Mouse (Mus musculus) ES-Bruce4 (cell line): ENCODE data around the gene Tmem80. TPM values are rescaled to one million over a fixed set of nuclear protein-coding genes. Genes with fewer than 3 reads are reported as not detected.
A peak's percentile ranks its signal among the peaks of the same experiment; 100 is the strongest.

Experiments
- H3K27ac ChIP-seq: 2 replicates; pipeline ENCODE4 v1.5.1; 2012; ENCODE audit warnings: low read length, inconsistent platforms; ENCODE audit not compliant: insufficient read depth
- H3K27me3 ChIP-seq: 2 replicates; pipeline ENCODE4 v1.6.1; 2012; ENCODE audit warnings: mild to moderate bottlenecking, low read length, inconsistent platforms; ENCODE audit not compliant: control insufficient read depth, poor library complexity, insufficient read depth, severe bottlenecking
- H3K36me3 ChIP-seq: 2 replicates; pipeline ENCODE4 v1.6.1; 2012; ENCODE audit warnings: inconsistent platforms, mild to moderate bottlenecking, low read length, moderate library complexity; ENCODE audit not compliant: control insufficient read depth, poor library complexity, insufficient read depth, severe bottlenecking
- H3K4me1 ChIP-seq: one replicate; pipeline ENCODE4 v1.8.1; 2011; ENCODE audit warnings: low read length; ENCODE audit not compliant: control insufficient read depth, insufficient read depth
- H3K4me3 ChIP-seq: 2 replicates; pipeline ENCODE4 v1.5.1; 2011; ENCODE audit warnings: low read depth, mild to moderate bottlenecking, low read length
- H3K9ac ChIP-seq: 2 replicates; pipeline ENCODE4 v1.6.1; 2012; ENCODE audit warnings: low read depth, mild to moderate bottlenecking, inconsistent platforms; ENCODE audit not compliant: poor library complexity, severe bottlenecking
- H3K9me3 ChIP-seq: replicated peaks from 2 replicates; pipeline ENCODE4 v1.6.1; 2012; ENCODE audit warnings: mild to moderate bottlenecking, low read length, inconsistent platforms; ENCODE audit not compliant: control insufficient read depth, poor library complexity, insufficient read depth, severe bottlenecking
- CTCF ChIP-seq: IDR thresholded peaks from one replicate; pipeline ENCODE4 v1.8.1; 2011; ENCODE audit warnings: low read depth, low read length
- EP300 ChIP-seq: IDR thresholded peaks from 2 replicates; pipeline ENCODE4 v1.6.1; 2011; ENCODE audit warnings: low read depth, low read length; ENCODE audit not compliant: insufficient read depth
- POLR2A ChIP-seq: IDR thresholded peaks from one replicate; pipeline ENCODE4 v1.8.1; 2011; ENCODE audit warnings: low read length; ENCODE audit not compliant: insufficient read depth
- polyA plus RNA-seq: library from polyadenylated mRNA; stranded (reverse); fragments of >200 nt; gene quantifications from 2 replicates; pipeline ENCODE4 v1.2.4, GENCODE M21; 2011; ENCODE audit warnings: low read depth; ENCODE audit not compliant: missing spikeins, insufficient read depth, insufficient read length

Gene Tmem80
- polyA plus RNA-seq, 1 experiment = 7.0 TPM

DNA sequence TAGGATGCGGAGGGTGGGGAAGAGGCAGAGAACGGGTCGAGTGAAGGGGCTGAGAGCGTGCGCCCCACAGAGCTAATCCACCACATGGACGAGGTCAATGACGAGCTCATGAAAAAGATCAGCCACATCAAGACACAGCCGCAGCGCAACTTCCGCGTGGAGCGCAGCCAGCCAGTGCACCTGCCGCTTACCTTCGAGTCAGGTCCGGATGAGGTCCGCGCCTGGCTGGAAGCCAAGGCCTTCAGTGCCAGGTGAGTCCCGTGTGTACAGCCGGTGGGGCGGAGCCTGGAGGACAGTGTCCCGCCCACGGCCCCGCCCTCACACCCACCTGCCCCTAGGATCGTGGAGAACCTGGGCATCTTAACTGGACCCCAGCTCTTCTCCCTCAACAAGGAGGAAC is 34.0 kb downstream of the Tmem80 start:
- Histone ChIP-seq H3K27me3 (no peaks in the 10 kb centered on the region), H3K9ac (no peak overlapping the region)

DNA sequence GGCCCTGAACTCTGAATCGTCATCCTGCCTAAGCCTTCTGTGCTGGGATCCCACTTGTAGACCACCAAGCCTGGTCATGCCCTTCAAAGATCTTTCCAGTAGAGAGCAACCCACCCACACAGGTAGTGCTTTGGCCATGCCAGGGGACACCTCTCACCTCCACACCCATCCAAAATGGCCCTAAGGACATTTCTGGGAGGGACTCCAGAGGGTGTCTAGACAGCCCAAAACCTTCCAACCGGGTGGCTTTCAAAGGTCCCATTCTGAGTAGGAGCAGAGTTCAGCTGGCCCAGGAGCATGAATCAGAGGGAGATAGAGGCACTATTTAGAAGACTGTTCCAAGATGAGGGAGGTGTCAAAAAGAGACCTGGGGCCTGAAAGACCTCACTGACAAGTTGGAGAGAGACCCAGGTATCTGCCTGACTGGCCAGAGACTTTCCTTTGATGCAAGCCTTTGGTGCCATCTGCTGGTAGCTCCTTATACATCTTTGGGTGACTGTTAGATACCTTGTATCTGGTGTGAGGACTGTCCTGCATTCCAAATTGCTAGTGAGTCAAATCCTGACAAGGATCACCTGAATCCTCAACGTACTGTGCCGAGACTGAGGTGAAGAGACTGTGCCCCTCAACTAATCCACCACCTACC is 35.7 kb downstream of the Tmem80 start:
- no peak overlapping the region for H3K27ac ChIP-seq
- H3K36me3 ChIP-seq = no peaks in the 10 kb centered on the region
- H3K27me3 ChIP-seq = no peaks in the 10 kb centered on the region
- H3K9ac ChIP-seq = no peak overlapping the region
- no peak overlapping the region for H3K4me3 ChIP-seq
- TF ChIP-seq EP300 = no peak
- peak; percentile 43 for TF ChIP-seq CTCF
- H3K4me1 ChIP-seq = no peaks in the 10 kb centered on the region
- H3K9me3 ChIP-seq = no peaks in the 10 kb centered on the region

More for the DNA sequence above, 34.0 kb downstream of the Tmem80 start:
- H3K36me3 ChIP-seq = no peaks in the 10 kb centered on the region
- peak overlapping the region; percentile 33 for H3K4me3 ChIP-seq
- H3K9me3 ChIP-seq = no peaks in the 10 kb centered on the region
- H3K4me1 ChIP-seq = peaks cover under 1% of the 10 kb centered on the region
- no peak overlapping the region for H3K27ac ChIP-seq
- no peak for TF ChIP-seq POLR2A

DNA sequence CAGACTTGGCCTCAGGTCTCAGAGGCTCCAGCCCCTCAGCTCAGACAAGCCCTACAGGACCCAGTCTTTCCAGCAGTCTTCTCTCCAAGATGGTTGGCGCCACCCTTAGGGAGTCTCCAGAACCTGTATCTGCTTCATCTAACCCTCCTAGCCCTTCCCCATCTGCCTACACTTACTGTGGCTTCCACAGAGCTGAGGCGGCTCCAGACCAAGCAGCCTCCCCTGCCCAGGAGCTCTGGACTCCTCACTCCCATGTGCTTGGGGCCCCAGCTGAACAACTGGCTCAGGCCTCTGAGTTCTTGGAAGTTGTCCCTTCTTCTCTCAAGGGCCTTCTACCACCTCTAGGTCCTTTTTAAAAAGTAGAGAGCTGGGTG is 36.2 kb downstream of the Tmem80 start:
- no peak overlapping the region for H3K4me3 ChIP-seq
- no peaks in the 10 kb centered on the region for H3K4me1 ChIP-seq
- TF ChIP-seq POLR2A (no peak), EP300 (no peak)
- no peaks in the 10 kb centered on the region for H3K9me3 ChIP-seq
- H3K27me3 ChIP-seq = no peaks in the 10 kb centered on the region
- H3K9ac ChIP-seq = no peak overlapping the region
- no peaks in the 10 kb centered on the region for H3K36me3 ChIP-seq
- H3K27ac ChIP-seq = no peak overlapping the region

DNA sequence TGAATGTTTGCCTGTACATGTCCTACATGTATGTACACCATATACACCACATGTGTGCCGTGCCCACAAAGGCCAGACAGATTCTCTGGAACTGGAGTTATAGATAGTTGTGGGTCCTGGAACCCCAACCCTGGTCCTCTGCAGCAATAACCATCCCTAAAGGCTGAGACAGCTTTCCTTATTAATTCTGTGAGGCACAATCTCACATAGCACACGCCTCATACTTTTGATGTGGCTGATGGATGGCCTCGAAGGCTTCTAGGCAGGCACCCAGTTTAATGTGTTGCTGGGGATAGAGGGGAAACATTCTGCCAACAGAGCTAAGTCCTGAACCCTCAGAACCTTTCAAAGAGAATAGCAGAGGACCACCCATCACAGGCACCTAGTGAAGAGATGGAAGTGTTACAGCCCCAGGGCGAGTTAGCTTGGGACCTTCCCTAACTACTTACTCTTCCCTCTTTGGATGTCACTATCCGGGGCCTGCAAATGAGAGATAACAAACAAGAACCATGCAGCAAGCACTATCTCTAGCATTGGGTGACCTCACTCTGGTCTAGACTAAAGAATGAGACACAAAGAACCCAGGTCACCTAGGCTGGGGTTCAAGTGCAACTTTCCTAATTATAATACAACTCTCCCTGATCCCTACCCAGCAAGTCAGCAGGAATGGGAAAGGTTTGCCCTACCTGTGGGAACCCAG is 37.0 kb downstream of the Tmem80 start:
- Histone ChIP-seq H3K27ac (no peak overlapping the region), H3K9me3 (no peaks in the 10 kb centered on the region), H3K9ac (no peak overlapping the region), H3K4me3 (no peak overlapping the region), H3K36me3 (no peaks in the 10 kb centered on the region), H3K27me3 (no peaks in the 10 kb centered on the region), H3K4me1 (no peaks in the 10 kb centered on the region)
- TF ChIP-seq CTCF (no peak), EP300 (no peak), POLR2A (no peak)

DNA sequence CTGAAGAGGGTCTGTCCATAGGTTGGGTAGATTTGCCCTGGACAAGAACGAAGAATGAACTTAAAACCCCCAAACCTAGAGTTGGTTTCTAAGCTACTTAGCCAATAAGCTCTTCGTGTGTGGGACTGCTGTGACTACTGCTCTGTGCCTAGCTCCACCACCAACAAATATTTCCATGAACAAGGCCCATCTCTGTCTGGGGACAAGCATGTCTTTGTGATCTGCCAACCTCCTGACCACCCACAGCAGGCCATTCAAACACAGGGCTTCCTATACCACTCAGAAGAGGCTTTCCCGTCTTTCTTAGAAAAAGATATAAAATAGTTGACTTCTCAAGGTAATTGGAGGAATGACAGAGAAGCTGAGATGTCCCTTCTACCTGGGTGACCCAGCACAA is 37.5 kb downstream of the Tmem80 start:
- H3K4me1 ChIP-seq = no peaks in the 10 kb centered on the region
- no peaks in the 10 kb centered on the region for H3K27me3 ChIP-seq
- no peaks in the 10 kb centered on the region for H3K36me3 ChIP-seq
- no peak overlapping the region for H3K9ac ChIP-seq
- H3K4me3 ChIP-seq = no peak overlapping the region
- H3K9me3 ChIP-seq = no peaks in the 10 kb centered on the region
- no peak overlapping the region for H3K27ac ChIP-seq
- TF ChIP-seq EP300 (no peak), POLR2A (no peak), CTCF (no peak)

DNA sequence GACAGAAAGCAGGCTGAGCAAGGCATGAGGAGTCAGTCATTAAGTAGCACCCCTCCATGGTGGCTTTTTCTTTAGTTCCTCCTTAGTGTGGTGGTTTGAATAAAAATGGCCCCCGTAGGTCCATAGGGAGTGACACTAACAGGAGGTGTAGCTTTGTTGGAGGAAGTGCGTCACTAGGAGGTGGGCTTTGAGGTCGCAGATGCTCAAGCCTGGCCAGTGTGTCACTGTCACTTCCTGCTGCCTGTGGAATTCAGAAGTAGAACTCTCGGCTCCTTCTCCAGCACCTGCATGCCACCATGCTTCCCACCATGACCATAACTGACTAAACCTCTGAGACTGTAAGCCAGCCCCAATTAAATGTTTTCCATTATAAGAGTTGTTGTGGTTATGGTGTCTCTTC is 39.8 kb downstream of the Tmem80 start:
- no peak overlapping the region for H3K4me3 ChIP-seq
- no peak overlapping the region for H3K27ac ChIP-seq
- H3K9ac ChIP-seq = no peak overlapping the region
- H3K27me3 ChIP-seq = no peaks in the 10 kb centered on the region
- no peaks in the 10 kb centered on the region for H3K9me3 ChIP-seq
- no peaks in the 10 kb centered on the region for H3K4me1 ChIP-seq
- H3K36me3 ChIP-seq = no peaks in the 10 kb centered on the region
- no peak for TF ChIP-seq CTCF
- TF ChIP-seq POLR2A = no peak
- no peak for TF ChIP-seq EP300
